Mouse (Mus musculus): ENCODE measurements at regions not wholly inside any gene's neighbourhood (a gene's known extent, or its start where the extent isn't known, plus 50 kb on each side); places are given as distances from the start of the nearest gene placed in this dataset.

DNA sequence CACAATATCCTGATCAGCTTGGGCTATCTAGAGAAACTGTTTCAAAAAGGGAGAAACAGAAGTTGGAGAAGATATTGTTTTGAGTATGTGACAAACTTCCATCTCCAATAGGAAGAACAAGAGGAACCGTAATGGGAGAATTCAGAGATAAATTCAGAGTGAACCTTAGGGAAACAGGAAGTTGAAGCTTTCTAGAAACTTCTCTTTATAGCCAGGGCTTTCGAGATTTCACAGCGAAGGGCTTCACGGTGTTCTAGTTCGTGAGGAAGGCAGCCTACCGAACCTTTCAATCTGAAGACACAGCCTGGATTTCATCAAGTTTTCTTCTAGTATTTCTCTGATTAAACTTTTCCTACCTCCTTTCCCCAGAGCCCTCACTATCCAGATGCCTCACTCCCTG, 201.9 kb upstream of the Amigo2 start:
- Histone ChIP-seq H3K27me3 (replicated peaks) (no peaks in the 10 kb centered on the region), H3K9me3 (no peaks in the 10 kb centered on the region), H3K27ac (no peak overlapping the region), H3K9ac (no peak overlapping the region), H3K4me3 (replicated peaks) (no peak overlapping the region), H3K4me2 (replicated peaks) (no peak overlapping the region), H3K36me3 (no peaks in the 10 kb centered on the region), H3K4me1 (replicated peaks) (no peaks in the 10 kb centered on the region)
- 77% methylated on average over 6 of the region's 6 CpGs for WGBS
- no peak for ATAC-seq

DNA sequence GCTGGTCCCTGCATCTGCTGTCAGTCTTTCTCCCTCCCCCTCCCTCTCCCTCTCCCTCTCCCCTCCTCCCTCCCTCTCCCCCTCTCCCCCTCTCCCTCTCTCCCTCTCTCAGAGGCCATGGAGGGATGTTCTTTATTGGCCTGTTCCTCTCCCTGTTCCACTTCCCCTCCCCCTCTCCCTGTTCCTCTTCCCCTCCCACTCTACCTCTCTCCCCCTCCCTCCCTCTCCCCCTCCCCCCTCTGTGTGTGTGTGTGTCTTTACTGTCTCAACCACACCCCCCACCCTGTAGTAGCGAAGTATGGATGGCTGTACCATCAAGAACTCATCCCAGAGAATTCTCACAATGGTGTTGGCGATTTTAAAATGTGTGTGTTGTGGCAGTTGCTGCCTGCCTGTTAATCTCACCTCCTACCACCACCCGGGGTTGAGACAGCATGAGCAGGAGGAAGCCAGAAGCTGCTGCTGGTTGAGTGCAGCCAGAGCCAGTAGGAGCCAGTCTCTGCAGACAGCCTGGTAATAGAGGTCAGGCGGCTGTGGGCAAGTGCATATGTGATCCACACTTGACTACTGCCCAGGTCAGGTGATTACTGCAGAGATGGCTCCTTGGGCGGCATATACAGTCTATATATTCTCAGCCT, 201.3 kb upstream of the Amigo2 start:
- Histone ChIP-seq H3K9ac (no peak overlapping the region), H3K4me3 (replicated peaks) (no peak overlapping the region), H3K4me1 (replicated peaks) (no peaks in the 10 kb centered on the region), H3K36me3 (no peaks in the 10 kb centered on the region), H3K4me2 (replicated peaks) (no peak overlapping the region), H3K27me3 (replicated peaks) (no peaks in the 10 kb centered on the region), H3K9me3 (no peaks in the 10 kb centered on the region), H3K27ac (no peak overlapping the region)
- ATAC-seq, result no peak
- 67% methylated on average over 5 of the region's 5 CpGs for WGBS

DNA sequence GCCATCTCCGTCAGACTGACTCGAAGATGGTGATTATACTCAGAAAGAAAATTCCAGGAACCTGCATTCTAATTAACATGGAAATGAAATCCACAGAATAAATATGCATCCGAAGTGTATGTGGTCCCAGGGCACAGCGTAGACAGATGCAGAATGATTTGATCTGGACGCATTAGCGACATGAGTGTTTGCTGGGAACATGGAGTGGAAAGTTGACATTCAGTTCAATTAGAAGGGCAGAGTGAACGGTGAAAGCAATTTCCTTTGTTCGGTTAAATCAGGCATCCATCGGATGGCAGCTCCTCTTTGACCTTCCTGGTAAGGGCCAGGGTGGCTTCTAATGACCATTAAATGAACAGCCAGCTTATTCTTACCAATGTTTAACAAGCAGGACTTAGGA, 199.1 kb upstream of the Amigo2 start:
- H3K27ac ChIP-seq, result no peak overlapping the region
- H3K36me3 ChIP-seq, result no peaks in the 10 kb centered on the region
- no peak for ATAC-seq
- H3K27me3 ChIP-seq (replicated peaks), result no peaks in the 10 kb centered on the region
- no peaks in the 10 kb centered on the region for H3K4me1 ChIP-seq (replicated peaks)
- no peaks in the 10 kb centered on the region for H3K9me3 ChIP-seq
- H3K9ac ChIP-seq, result no peak overlapping the region
- no peak overlapping the region for H3K4me3 ChIP-seq (replicated peaks)
- H3K4me2 ChIP-seq (replicated peaks), result no peak overlapping the region
- 82% methylated on average over 9 of the region's 9 CpGs for WGBS

DNA sequence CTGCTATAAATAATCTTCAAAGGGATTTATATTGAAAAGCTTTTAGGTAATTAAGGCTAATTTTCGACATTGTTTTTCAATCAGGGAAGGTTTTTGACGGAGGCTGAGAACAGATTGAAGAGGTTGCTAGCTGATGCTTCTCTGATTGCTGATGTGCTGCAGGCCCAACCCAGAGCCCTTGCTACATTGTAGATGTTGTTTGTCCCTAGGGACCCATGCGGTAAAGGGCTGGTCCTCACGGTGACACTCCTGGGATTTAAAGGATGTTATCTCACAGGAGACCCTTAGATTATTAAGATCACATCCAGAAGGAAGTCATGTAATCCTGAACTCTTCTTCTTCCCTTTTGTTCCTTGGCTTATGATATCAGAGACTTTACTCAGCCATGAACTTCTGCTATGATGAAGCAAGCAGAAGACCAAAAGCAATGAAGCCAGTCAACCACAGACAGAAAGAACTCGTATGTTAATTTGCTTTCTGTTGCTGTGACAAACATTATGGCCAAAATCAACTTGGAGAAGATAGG, 191.2 kb upstream of the Amigo2 start:
- no peak for ATAC-seq
- no peak overlapping the region for H3K9ac ChIP-seq
- 90% methylated on average over 5 of the region's 5 CpGs for WGBS
- no peaks in the 10 kb centered on the region for H3K4me1 ChIP-seq (replicated peaks)
- H3K9me3 ChIP-seq, result no peaks in the 10 kb centered on the region
- H3K27ac ChIP-seq, result no peak overlapping the region
- H3K36me3 ChIP-seq, result no peaks in the 10 kb centered on the region
- no peak overlapping the region for H3K4me2 ChIP-seq (replicated peaks)
- H3K27me3 ChIP-seq (replicated peaks), result no peaks in the 10 kb centered on the region
- no peak overlapping the region for H3K4me3 ChIP-seq (replicated peaks)

All from intestine, embryonic 15.5 days (tissue).